Mouse (Mus musculus): ENCODE measurements around the gene Hist2h2ab. TPM values are rescaled to one million over a fixed set of nuclear protein-coding genes. Genes with fewer than 3 reads are reported as not detected.
"Not testable (repeated sequence)": the region's sequence is repeated elsewhere in the genome, so short reads cannot be mapped to it uniquely, and the experiment has no call there.

Gene Hist2h2ab
- total RNA-seq, 2 experiments from 2014 or later: 10.4 to 10.6 TPM

GRCm38 (mm10) chr3:96197129-96197749, 22.4 kb upstream of the Hist2h2ab start:
- DNase-seq (ENCODE audit: low spot score in 2 of 2): peak; percentile 92 to 96

GRCm38 (mm10) chr3:96198181-96198580, 21.5 kb upstream of the Hist2h2ab start:
- no peak for DNase-seq (ENCODE audit: low spot score in 2 of 2)

- not testable (repeated sequence) for DNase-seq (ENCODE audit: low spot score in 2 of 2)
Measured at GRCm38 (mm10) chr3:96198601-96199251, 20.9 kb upstream of the Hist2h2ab start.

GRCm38 (mm10) chr3:96199731-96200130, 19.9 kb upstream of the Hist2h2ab start:
- DNase-seq (ENCODE audit: low spot score in 2 of 2): no peak

- DNase-seq (ENCODE audit: low spot score in 2 of 2): no peak
Measured at GRCm38 (mm10) chr3:96207819-96208218, 11.8 kb upstream of the Hist2h2ab start.

GRCm38 (mm10) chr3:96209242-96209641, 10.4 kb upstream of the Hist2h2ab start:
- no peak for DNase-seq (ENCODE audit: low spot score in 2 of 2)

GRCm38 (mm10) chr3:96219191-96219641, 449 bp upstream of the Hist2h2ab start:
- no peak for DNase-seq (ENCODE audit: low spot score in 2 of 2)

GRCm38 (mm10) chr3:96220131-96220764, 583 bp downstream of the Hist2h2ab start:
- not testable (repeated sequence) for DNase-seq (ENCODE audit: low spot score in 2 of 2)

GRCm38 (mm10) chr3:96220765-96221639, 1.3 kb downstream of the Hist2h2ab start, which contains the start of the genes Hist2h2ac and Hist2h2be:
TSS of gene Hist2h2ac (minus strand) at chr3:96220880.
TSS of gene Hist2h2be (plus strand) at chr3:96221119.
- peak; percentile 89 to 94 for DNase-seq (ENCODE audit: low spot score in 2 of 2)

- DNase-seq (ENCODE audit: low spot score in 2 of 2): no peak
Measured at GRCm38 (mm10) chr3:96221640-96222038, 2.0 kb downstream of the Hist2h2ab start.

- DNase-seq (ENCODE audit: low spot score in 2 of 2): no peak
Measured at GRCm38 (mm10) chr3:96222774-96223173, 3.1 kb downstream of the Hist2h2ab start.

- no peak for DNase-seq (ENCODE audit: low spot score in 2 of 2)
Measured at GRCm38 (mm10) chr3:96225421-96225820, 5.8 kb downstream of the Hist2h2ab start.

GRCm38 (mm10) chr3:96226695-96227648, 7.3 kb downstream of the Hist2h2ab start:
- no peak for DNase-seq (ENCODE audit: low spot score in 2 of 2)

GRCm38 (mm10) chr3:96228828-96229227, 9.2 kb downstream of the Hist2h2ab start:
- no peak for DNase-seq (ENCODE audit: low spot score in 2 of 2)

- no peak for DNase-seq (ENCODE audit: low spot score in 2 of 2)
Measured at GRCm38 (mm10) chr3:96230404-96230803, 10.7 kb downstream of the Hist2h2ab start.

- no peak for DNase-seq (ENCODE audit: low spot score in 2 of 2)
Measured at GRCm38 (mm10) chr3:96230910-96231757, 11.5 kb downstream of the Hist2h2ab start.

GRCm38 (mm10) chr3:96231758-96232120, 12.1 kb downstream of the Hist2h2ab start:
- DNase-seq (ENCODE audit: low spot score in 2 of 2): no peak

- no peak for DNase-seq (ENCODE audit: low spot score in 2 of 2)
Measured at GRCm38 (mm10) chr3:96234914-96235313, 15.2 kb downstream of the Hist2h2ab start.

- DNase-seq (ENCODE audit: low spot score in 2 of 2): no peak
Measured at GRCm38 (mm10) chr3:96235836-96236235, 16.2 kb downstream of the Hist2h2ab start.

All from layer of hippocampus, adult 18-20 months (tissue).